Mouse (Mus musculus): ENCODE data around the gene Emc8.

DNA sequence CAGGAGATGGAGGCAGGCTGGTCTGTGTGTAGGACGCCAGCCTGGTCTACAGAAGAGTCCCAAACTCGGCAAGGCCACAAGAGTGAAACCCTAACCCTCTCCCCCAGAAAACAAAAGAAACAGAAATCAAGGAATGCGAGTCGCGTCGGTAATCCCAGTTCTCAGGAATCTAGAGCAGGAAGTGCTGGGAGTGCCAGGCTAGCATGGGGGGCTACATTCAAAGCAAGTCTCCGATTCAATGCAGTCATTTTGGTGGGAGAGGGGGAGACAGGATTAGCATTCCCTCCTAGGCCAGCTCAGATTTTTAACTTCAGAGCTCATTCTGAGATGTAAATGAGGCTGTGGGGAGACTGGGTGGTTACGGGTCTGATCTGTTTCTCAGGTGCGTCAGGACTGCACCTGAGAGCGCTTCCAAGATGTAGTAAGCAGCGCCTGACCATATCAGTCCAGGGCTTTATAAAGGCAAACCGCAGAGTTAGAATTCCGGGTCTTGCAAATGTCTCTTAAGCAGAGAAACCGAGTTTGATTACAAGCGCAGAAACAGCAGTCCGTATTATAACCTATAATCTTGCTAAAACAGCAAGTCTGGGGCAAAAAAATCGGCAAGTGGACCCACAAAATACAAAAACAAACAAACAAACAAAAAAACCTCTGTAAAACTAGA lies 1.4 kb downstream of the Emc8 start:
- TF ChIP-seq POLR2A (IDR thresholded peaks at IDR 0.05; ENCODE audit: insufficient read length, low read depth) (no peak), REST (IDR thresholded peaks at IDR 0.05; ENCODE audit: insufficient read depth, insufficient read length) (no peak), USF1 (IDR thresholded peaks at IDR 0.05; ENCODE audit: low read depth) (no peak), MAX (IDR thresholded peaks at IDR 0.05; ENCODE audit: low read depth) (no peak), POLR2AphosphoS2 (IDR thresholded peaks at IDR 0.05; ENCODE audit: insufficient read length, low read depth) (no peak)
